In genomic region chr6:85381648-85382020, GRCm38 (mm10) we compare ENCODE assay signal across 22 mouse cellular contexts. TPM values are rescaled to one million over a fixed set of nuclear protein-coding genes. Genes with fewer than 3 reads are reported as not detected.
"Had no signal": no experiment of that assay in that cellular context is flagged by ENCODE, and none has a peak within 500 bp of the region (broad histone marks: within the 10 kb centered on the region; RNA-seq: fewer than 3 reads in every experiment).

No protein-coding gene starts in this region.

- H3K4me3 ChIP-seq: intestine, embryonic 15.5 days; limb, embryonic 15.5 days; midbrain, embryonic 13.5 days; neural tube, embryonic 12.5 days had no signal

- H3K9ac ChIP-seq: intestine, embryonic 15.5 days; limb, embryonic 15.5 days; midbrain, embryonic 13.5 days; neural tube, embryonic 12.5 days had no signal

- DNase-seq: kidney, adult 18-20 months; kidney, postnatal 25 days; lung, adult 2 months; lung, postnatal 36 days; right cerebral cortex, postnatal 4 days; spleen, adult 18-20 months; thymus, adult 2 months had no signal

- H3K36me3 ChIP-seq: intestine, embryonic 15.5 days; limb, embryonic 15.5 days; midbrain, embryonic 13.5 days; neural tube, embryonic 12.5 days had no signal

- H3K27me3 ChIP-seq: intestine, embryonic 15.5 days had no signal

- H3K9me3 ChIP-seq: intestine, embryonic 15.5 days; limb, embryonic 15.5 days; midbrain, embryonic 13.5 days; neural tube, embryonic 12.5 days had no signal

- H3K27ac ChIP-seq: intestine, embryonic 15.5 days; limb, embryonic 15.5 days; neural tube, embryonic 12.5 days had no signal

- ATAC-seq: lung, postnatal 0 days had no signal

RNA-seq across cellular contexts. Expression of gene Noto, which starts 42.1 kb away (rescaled TPM):
- total RNA-seq: layer of hippocampus, postnatal 25 days; left cerebral cortex, adult 8-10 months; left cerebral cortex, postnatal 25 days; megakaryocyte, adult 5-6 weeks; monocyte, adult 5-6 weeks; neutrophil, adult 5-6 weeks had no signal
- polyA plus RNA-seq: intestine, embryonic 15.5 days; kidney, embryonic 16.5 days; limb, embryonic 11.5 days; limb, embryonic 15.5 days; lung, adult 2 months; midbrain, embryonic 13.5 days; neural tube, embryonic 12.5 days; stomach, embryonic 14.5 days; testis, adult 2 months had no signal
